Mouse (Mus musculus): ENCODE measurements around the gene Fcho1. TPM values are rescaled to one million over a fixed set of nuclear protein-coding genes. Genes with fewer than 3 reads are reported as not detected.

The Fcho1 gene
- total RNA-seq, 2 experiments from 2014 or later = 0.50 to 3.2 TPM

- DNase-seq = peak; percentile 90 to 91
Measured at GRCm38 (mm10) chr8:71660325-71661120, 65.0 kb downstream of the Fcho1 start.

GRCm38 (mm10) chr8:71659751-71660150 is 65.8 kb downstream of the Fcho1 start:
- no peak for DNase-seq

- DNase-seq = peak in 1 of 2 experiments; percentile 37
Measured at GRCm38 (mm10) chr8:71658515-71659049, 66.9 kb downstream of the Fcho1 start.

Other genes with a start within 250 kb of the Fcho1 start
- gene Ano8, start 239.8 kb downstream of the Fcho1 start, total RNA-seq (2021) = 10 to 100 TPM; 14.0 to 15.1 TPM
- 10 to 100 TPM; 22.5 to 23.1 TPM for gene Gtpbp3, start 237.6 kb downstream of the Fcho1 start, total RNA-seq (2021)
- 100 to 1,000 TPM; 200 to 203 TPM for gene Plvap, start 214.0 kb downstream of the Fcho1 start, total RNA-seq (2021)
- gene Ccdc194, start 200.0 kb downstream of the Fcho1 start, total RNA-seq (2021) = not detected
- 10 to 100 TPM; 65.6 to 87.4 TPM for gene Bst2, start 188.3 kb downstream of the Fcho1 start, total RNA-seq (2021)
- 10 to 100 TPM; 65.8 to 78.6 TPM for gene Mvb12a, start 182.8 kb downstream of the Fcho1 start, total RNA-seq (2021)
- gene Tmem221, start 166.8 kb downstream of the Fcho1 start, total RNA-seq (2021) = 1 to 10 TPM; 3.5 to 7.7 TPM
- gene Nxnl1, start 159.1 kb downstream of the Fcho1 start, total RNA-seq (2021) = 1 to 10 TPM in 1 of 2 experiments, under 1 TPM in 1; 0.73 to 1.7 TPM
- 100 to 1,000 TPM; 177 to 245 TPM for gene Slc27a1, start 156.8 kb downstream of the Fcho1 start, total RNA-seq (2021)
- 100 to 1,000 TPM; 137 to 165 TPM for gene Pgls, start 133.5 kb downstream of the Fcho1 start, total RNA-seq (2021)
- gene Fam129c, start 128.1 kb downstream of the Fcho1 start, total RNA-seq (2021) = 1 to 10 TPM; 1.8 to 3.7 TPM
- gene Colgalt1, start 114.7 kb downstream of the Fcho1 start, total RNA-seq (2021) = 10 to 100 TPM; 57.4 to 61.8 TPM
- gene Unc13a, start 54.0 kb downstream of the Fcho1 start, total RNA-seq (2021) = 1 to 10 TPM; 4.6 to 7.3 TPM
- gene Jak3, start 49.4 kb downstream of the Fcho1 start, total RNA-seq (2021) = 10 to 100 TPM; 11.3 to 13.0 TPM
- gene Insl3, start 36.5 kb downstream of the Fcho1 start, total RNA-seq (2021) = 1 to 10 TPM; 4.0 to 4.7 TPM
- gene B3gnt3, start 23.9 kb downstream of the Fcho1 start, total RNA-seq (2021) = 1 to 10 TPM; 4.0 to 4.5 TPM
- 1 to 10 TPM; 4.8 to 6.9 TPM for gene Zfp709, start 156.3 kb upstream of the Fcho1 start, total RNA-seq (2021)
- 1 to 10 TPM; 5.7 to 6.5 TPM for gene Zfp882, start 182.9 kb upstream of the Fcho1 start, total RNA-seq (2021)
- 10 to 100 TPM; 31.8 to 35.7 TPM for gene Zfp617, start 182.9 kb upstream of the Fcho1 start, total RNA-seq (2021)
- 10 to 100 TPM; 16.0 to 23.1 TPM for gene Zfp961, start 225.3 kb upstream of the Fcho1 start, total RNA-seq (2021)

Data from adrenal gland, postnatal 36 days (tissue).